ENCODE assay signal across 9 mouse cellular contexts in genomic region chr11:84031971-84032370, GRCm38 (mm10). TPM values are rescaled to one million over a fixed set of nuclear protein-coding genes. Genes with fewer than 3 reads are reported as not detected.
DNase-seq lines count a peak whose midpoint lies in the region; ATAC-seq and TF ChIP-seq lines count a peak whose summit lies in the region.
"Had no signal": no experiment of that assay in that cellular context is flagged by ENCODE, and none has a peak within 500 bp of the region (broad histone marks: within the 10 kb centered on the region; RNA-seq: fewer than 3 reads in every experiment).

No protein-coding gene starts in this region.

- H3K27me3 ChIP-seq in intestine, postnatal 0 days (replicated peaks; ENCODE audit: control insufficient read depth, insufficient read depth, low read length): no peaks in the 10 kb centered on the region
- H3K27me3 ChIP-seq in intestine, embryonic 16.5 days (replicated peaks; ENCODE audit: control insufficient read depth, insufficient read depth, low read length): no peaks in the 10 kb centered on the region
- H3K27me3 ChIP-seq in embryonic facial prominence, embryonic 10.5 days (replicated peaks; ENCODE audit: low read depth, poor library complexity, severe bottlenecking): no peaks in the 10 kb centered on the region

- DNase-seq in CD4-positive helper T cell, adult 2 months (ENCODE audit: low read depth, low spot score): peak; percentile 57
- peak; percentile 16 for DNase-seq in T-cell, adult 2 months (ENCODE audit: low spot score)
- DNase-seq in embryonic facial prominence, embryonic 10.5 days (ENCODE audit: low spot score): peak; percentile 52
- DNase-seq in layer of hippocampus, postnatal 25 days (ENCODE audit: extremely low spot score in 1 of 2, low spot score in 1 of 2): peak; percentile 52 to 68

- H3K9ac ChIP-seq in intestine, postnatal 0 days (ENCODE audit: low read depth, low read length): no peak overlapping the region
- H3K9ac ChIP-seq in intestine, embryonic 16.5 days (ENCODE audit: low read depth, low read length): no peak overlapping the region

- ATAC-seq in intestine, postnatal 0 days: no peak
- ATAC-seq in intestine, embryonic 16.5 days: no peak
- 0 out of 2 replicates have a peak, but pooled peaks have one; percentile 30 for ATAC-seq in neutrophil, adult 5-6 weeks (ENCODE audit: extremely low read depth, insufficient number of reproducible peaks, low FRiP score, poor library complexity, severe bottlenecking)
- no peak for ATAC-seq in monocyte, adult 5-6 weeks (replicated peaks; ENCODE audit: insufficient number of reproducible peaks, low FRiP score, low TSS enrichment, poor library complexity, severe bottlenecking)

- TF ChIP-seq CTCF in intestine, postnatal 0 days (IDR thresholded peaks at IDR 0.05; ENCODE audit: low read depth): peak; percentile 88

- no peak overlapping the region for H3K4me2 ChIP-seq in intestine, postnatal 0 days (replicated peaks; ENCODE audit: low read depth)
- H3K4me2 ChIP-seq in intestine, embryonic 16.5 days (ENCODE audit: low read depth, low read length): no peak overlapping the region

- 48% methylated on average over 9 of the region's 9 CpGs for WGBS in intestine, postnatal 0 days
- 53% methylated on average over 9 of the region's 9 CpGs for WGBS in intestine, embryonic 16.5 days
- WGBS in embryonic facial prominence, embryonic 10.5 days: 54% methylated on average over 9 of the region's 9 CpGs

- peaks cover 27% of the 10 kb centered on the region for H3K36me3 ChIP-seq in intestine, postnatal 0 days (ENCODE audit: control insufficient read depth, insufficient read depth)
- no peaks in the 10 kb centered on the region; the same call in none of the 2 replicates for H3K36me3 ChIP-seq in intestine, embryonic 16.5 days (ENCODE audit: control insufficient read depth, insufficient read depth, low read length)
- H3K36me3 ChIP-seq in embryonic facial prominence, embryonic 10.5 days (replicated peaks): peaks cover 21% of the 10 kb centered on the region

- H3K4me1 ChIP-seq in intestine, postnatal 0 days (replicated peaks; ENCODE audit: control insufficient read depth, insufficient read depth, low read length): no peaks in the 10 kb centered on the region
- H3K4me1 ChIP-seq in intestine, embryonic 16.5 days (ENCODE audit: control insufficient read depth, insufficient read depth, low read length): no peaks in the 10 kb centered on the region
- H3K4me1 ChIP-seq in embryonic facial prominence, embryonic 10.5 days: 0 out of 2 replicates have a peak, but pooled peaks cover 5% of the 10 kb centered on the region

- H3K4me3 ChIP-seq in intestine, postnatal 0 days (ENCODE audit: low read depth, low read length): no peak overlapping the region
- H3K4me3 ChIP-seq in intestine, embryonic 16.5 days (ENCODE audit: low read length): no peak overlapping the region
- no peak overlapping the region for H3K4me3 ChIP-seq in embryonic facial prominence, embryonic 10.5 days
- H3K4me3 ChIP-seq: erythroblast, embryonic 14.5 days had no signal

- H3K9me3 ChIP-seq in intestine, postnatal 0 days (ENCODE audit: control insufficient read depth): no peaks in the 10 kb centered on the region
- no peaks in the 10 kb centered on the region for H3K9me3 ChIP-seq in intestine, embryonic 16.5 days (ENCODE audit: control insufficient read depth, low read length)
- no peaks in the 10 kb centered on the region for H3K9me3 ChIP-seq in embryonic facial prominence, embryonic 10.5 days

- H3K27ac ChIP-seq in intestine, postnatal 0 days (ENCODE audit: low read depth, low read length): no peak overlapping the region
- H3K27ac ChIP-seq in intestine, embryonic 16.5 days (ENCODE audit: low read length): no peak overlapping the region
- no peak overlapping the region for H3K27ac ChIP-seq in embryonic facial prominence, embryonic 10.5 days (replicated peaks)

RNA-seq across cellular contexts. Expression of gene Dusp14, which starts 37.1 kb away (rescaled TPM):
- polyA plus RNA-seq in intestine, postnatal 0 days (2015; fragmentation: Nextera tagmentation; extraction: Ambion mirVana): 27.6 and 28.0 TPM in 2 replicates
- polyA plus RNA-seq in intestine, embryonic 16.5 days (2015; fragmentation: Nextera tagmentation; extraction: Ambion mirVana): 17.3 and 18.3 TPM in 2 replicates
- polyA plus RNA-seq in embryonic facial prominence, embryonic 10.5 days (2016; fragmentation: Nextera tagmentation; extraction: Ambion mirVana): 7.3 and 9.4 TPM in 2 replicates
- 10 to 100 TPM; 31.0 to 35.4 TPM for total RNA-seq in layer of hippocampus, postnatal 25 days (2021)
- total RNA-seq in neutrophil, adult 5-6 weeks (2017): 1.3 TPM in 1 of 2 replicates, not detected in the other
- total RNA-seq in monocyte, adult 5-6 weeks (2017): 0.76 to 1.6 TPM in 2 of 3 replicates, not detected in the other
- polyA plus RNA-seq: erythroblast, embryonic 14.5 days had no signal

Comparison
In these comparisons a context has a peak if more than half of its experiments do, and no peak if none do; other contexts are left out.
1. RNA of gene Dusp14, which starts 37.1 kb away (total RNA-seq): 31.0 to 35.4 TPM in layer of hippocampus, postnatal 25 days; 1.3 TPM in neutrophil, adult 5-6 weeks and 0.76 to 1.6 TPM in monocyte, adult 5-6 weeks; every median in the first group is over 10 times any median in the second.
2. Peak in every context shown above with its lines, with median percentiles within 50 percentile points of each other: DNase-seq.